Mouse (Mus musculus) small intestine, adult 2 months (tissue): ENCODE data around the gene Ptchd1. TPM values are rescaled to one million over a fixed set of nuclear protein-coding genes. Genes with fewer than 3 reads are reported as not detected.

ENCODE experiments used
- H3K27ac ChIP-seq: fragments of 200-500 bp; 2 replicates; pipeline ENCODE4 v1.5.1; 2012; ENCODE audit warnings: low read depth, low read length, control low read depth, inconsistent platforms; ENCODE audit not compliant: insufficient read depth
- H3K27me3 ChIP-seq: fragments of 200-500 bp; 2 replicates; pipeline ENCODE4 v1.6.1; 2012; ENCODE audit warnings: mild to moderate bottlenecking, moderate library complexity, low read length, inconsistent platforms; ENCODE audit not compliant: control insufficient read depth, insufficient read depth
- H3K36me3 ChIP-seq: fragments of 200-500 bp; 2 replicates; pipeline ENCODE4 v1.6.1; 2012; ENCODE audit warnings: mild to moderate bottlenecking, low read length, control low read depth, inconsistent platforms; ENCODE audit not compliant: control insufficient read depth, insufficient read depth
- H3K4me1 ChIP-seq: fragments of 200-500 bp; 2 replicates; pipeline ENCODE4 v1.6.1; 2012; ENCODE audit warnings: low read length, inconsistent platforms, mixed read lengths; ENCODE audit not compliant: control insufficient read depth, insufficient read depth, insufficient read length
- H3K4me3 ChIP-seq: fragments of 200-500 bp; 2 replicates; pipeline ENCODE4 v1.5.1; 2012; ENCODE audit warnings: low read depth, mild to moderate bottlenecking, control low read depth, inconsistent platforms, low read length, moderate library complexity
- CTCF ChIP-seq: fragments of 200-500 bp; IDR thresholded peaks from 2 replicates; pipeline ENCODE4 v1.5.1; 2012; ENCODE audit warnings: low read depth, mild to moderate bottlenecking, control low read depth, inconsistent platforms, low read length, moderate library complexity, mixed read lengths; ENCODE audit not compliant: insufficient replicate concordance, insufficient read length; ENCODE audit errors: extremely low read depth
- POLR2A ChIP-seq: fragments of 200-500 bp; IDR thresholded peaks from 2 replicates; pipeline ENCODE4 v1.6.1; 2012; ENCODE audit warnings: low read depth, mild to moderate bottlenecking, control low read depth, inconsistent platforms, low read length, moderate library complexity
- WGBS: fragments of 180-500 bp; shearing (Covaris S2); methylation state at CpG from one replicate; pipeline ENCODE4 v1.1.7; 2018; 5-methylcytosine and 5-hydroxymethylcytosine counted together
- polyA plus RNA-seq: library from polyadenylated mRNA; depleted of rRNA; stranded (reverse); fragments of >200 nt; gene quantifications from 2 replicates; pipeline ENCODE4 v1.2.3, GENCODE M21; 2012

Gene Ptchd1
- polyA plus RNA-seq, 1 experiment, result not detected

DNA sequence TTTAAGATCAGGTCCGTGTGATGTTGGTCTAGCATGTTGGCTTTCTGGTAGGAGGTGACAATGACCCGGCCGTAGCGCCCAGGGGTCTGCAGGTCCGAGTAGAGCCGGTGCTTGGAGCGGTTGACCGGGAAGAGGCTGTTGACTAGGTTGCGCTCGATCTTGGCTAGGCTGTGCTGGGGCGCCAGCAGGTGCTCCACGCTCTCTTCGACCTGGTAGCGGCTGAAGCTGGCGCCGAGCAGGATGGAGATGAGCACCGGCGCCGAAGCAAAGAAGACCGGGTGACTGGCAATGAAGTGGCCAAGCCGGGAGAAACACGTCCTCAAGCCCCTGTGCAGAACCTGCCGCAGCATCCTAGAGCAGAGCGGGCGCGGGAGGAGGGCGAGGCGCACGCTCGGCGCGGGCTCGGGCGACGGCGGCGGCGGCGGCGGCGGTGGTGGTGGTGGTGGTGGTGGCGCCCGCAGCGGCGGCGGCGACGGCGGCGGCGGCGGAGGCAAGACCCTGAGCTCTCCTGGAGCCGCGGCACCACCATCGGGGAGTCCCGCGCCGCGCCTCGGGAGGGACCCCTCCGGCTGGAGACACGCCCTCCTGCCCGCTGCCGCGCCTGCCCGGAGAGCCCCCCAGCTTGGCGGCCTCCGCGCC, 534 bp downstream of the Ptchd1 start:
- H3K4me1 ChIP-seq, result no peaks in the 10 kb centered on the region
- no peaks in the 10 kb centered on the region for H3K36me3 ChIP-seq
- 13% methylated on average over 26 of the region's 69 CpGs for WGBS
- H3K27ac ChIP-seq, result no peak overlapping the region
- TF ChIP-seq CTCF (no peak), POLR2A (no peak)
- no peaks in the 10 kb centered on the region; the same call in 1 of the 2 replicates for H3K27me3 ChIP-seq
- peak overlapping the region; percentile 37 for H3K4me3 ChIP-seq

GRCm38 (mm10) chrX:155622527-155622926, 1.1 kb downstream of the Ptchd1 start:
- Histone ChIP-seq H3K4me1 (no peaks in the 10 kb centered on the region), H3K4me3 (peak overlapping the region; percentile 37), H3K27ac (no peak overlapping the region), H3K36me3 (no peaks in the 10 kb centered on the region), H3K27me3 (no peaks in the 10 kb centered on the region; the same call in 1 of the 2 replicates)
- 16% methylated on average over 24 of the region's 24 CpGs for WGBS
- TF ChIP-seq POLR2A (no peak), CTCF (no peak)

DNA sequence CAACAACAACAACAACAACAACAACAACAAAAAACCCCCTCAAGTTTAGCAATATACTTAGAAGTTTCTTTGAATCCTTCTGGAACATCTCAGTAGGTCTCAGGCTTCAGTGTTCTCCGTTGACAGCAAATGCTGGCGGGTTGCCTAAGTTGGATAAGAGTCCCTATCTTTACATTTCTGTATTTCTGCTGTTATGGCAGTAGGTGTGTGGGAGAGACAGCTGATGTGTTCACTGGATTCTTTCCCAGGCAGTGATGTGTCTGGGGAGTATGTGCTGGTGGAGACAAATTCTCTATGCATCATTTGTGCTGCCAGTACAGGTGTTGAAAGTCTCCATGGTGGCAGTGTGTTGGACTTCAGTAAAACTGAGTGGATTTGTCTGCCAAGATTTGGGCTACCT, 22.4 kb downstream of the Ptchd1 start:
- Histone ChIP-seq H3K4me3 (no peak overlapping the region), H3K36me3 (no peaks in the 10 kb centered on the region), H3K4me1 (no peaks in the 10 kb centered on the region), H3K27ac (no peak overlapping the region), H3K27me3 (no peaks in the 10 kb centered on the region)
- WGBS, result 73% methylated on average over 2 of the region's 2 CpGs
- TF ChIP-seq POLR2A, result no peak
- TF ChIP-seq CTCF, result no peak

- H3K27ac ChIP-seq, result no peak overlapping the region
- no peaks in the 10 kb centered on the region for H3K4me1 ChIP-seq
- no peaks in the 10 kb centered on the region for H3K27me3 ChIP-seq
- H3K36me3 ChIP-seq, result no peaks in the 10 kb centered on the region
- TF ChIP-seq POLR2A, result no peak
- TF ChIP-seq CTCF, result no peak
- H3K4me3 ChIP-seq, result no peak overlapping the region
Observed at GRCm38 (mm10) chrX:155596390-155596789, 27.2 kb downstream of the Ptchd1 start.

- H3K4me1 ChIP-seq, result no peaks in the 10 kb centered on the region
- TF ChIP-seq POLR2A (no peak), CTCF (no peak)
- 66% methylated on average over 1 of the region's 1 CpGs for WGBS
- H3K27me3 ChIP-seq, result no peaks in the 10 kb centered on the region
- H3K4me3 ChIP-seq, result no peak overlapping the region
- H3K27ac ChIP-seq, result no peak overlapping the region
- H3K36me3 ChIP-seq, result no peaks in the 10 kb centered on the region
Observed at GRCm38 (mm10) chrX:155594685-155595084, 28.9 kb downstream of the Ptchd1 start.

DNA sequence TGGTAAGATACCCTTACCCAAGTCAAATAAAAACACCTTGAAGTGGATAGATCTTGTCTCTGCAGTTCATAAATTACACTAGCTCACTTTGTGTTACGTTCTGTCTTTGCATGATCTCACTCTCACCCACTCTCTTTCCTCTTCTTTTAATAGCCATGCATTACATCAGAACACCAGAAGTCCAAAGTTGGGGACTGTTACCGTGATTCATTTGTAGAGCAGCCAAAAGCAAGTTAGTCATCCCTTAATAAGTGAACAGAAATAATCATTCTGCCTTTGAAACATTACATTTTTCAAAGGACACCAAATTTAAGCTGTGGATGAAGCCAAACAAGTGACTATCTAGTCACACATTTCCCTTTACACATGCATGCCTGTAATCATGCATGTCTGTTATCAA, 31.1 kb downstream of the Ptchd1 start:
- 56% methylated on average over 2 of the region's 2 CpGs for WGBS
- H3K27me3 ChIP-seq, result no peaks in the 10 kb centered on the region
- no peaks in the 10 kb centered on the region for H3K36me3 ChIP-seq
- no peak overlapping the region for H3K4me3 ChIP-seq
- no peaks in the 10 kb centered on the region for H3K4me1 ChIP-seq
- no peak for TF ChIP-seq POLR2A
- TF ChIP-seq CTCF, result no peak
- H3K27ac ChIP-seq, result no peak overlapping the region

- no peaks in the 10 kb centered on the region for H3K4me1 ChIP-seq
- no peaks in the 10 kb centered on the region for H3K27me3 ChIP-seq
- H3K36me3 ChIP-seq, result no peaks in the 10 kb centered on the region
- WGBS, result 67% methylated on average over 3 of the region's 3 CpGs
- no peak overlapping the region for H3K4me3 ChIP-seq
- TF ChIP-seq CTCF, result no peak
- TF ChIP-seq POLR2A, result no peak
- H3K27ac ChIP-seq, result no peak overlapping the region
Observed at GRCm38 (mm10) chrX:155591490-155591889, 32.1 kb downstream of the Ptchd1 start.

DNA sequence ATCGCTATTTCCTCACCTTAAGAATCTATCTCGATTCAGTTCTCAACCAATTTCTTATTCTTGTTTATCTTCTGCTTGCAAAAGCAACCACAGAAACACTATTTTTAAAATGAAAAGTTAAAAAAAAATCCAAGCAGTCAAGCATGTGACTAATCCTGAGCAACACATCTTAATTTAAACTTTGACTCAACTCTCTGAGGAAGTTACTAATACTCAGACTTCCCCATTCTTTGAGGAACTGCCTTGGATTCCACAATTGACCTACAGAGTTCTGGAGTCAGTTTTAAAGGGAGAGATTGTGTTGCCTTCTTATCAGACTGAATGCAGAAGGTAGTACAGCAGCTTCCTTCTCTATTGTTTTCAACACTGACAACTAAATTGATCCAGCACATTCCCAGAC, 39.0 kb downstream of the Ptchd1 start:
- Histone ChIP-seq H3K27me3 (no peaks in the 10 kb centered on the region), H3K4me3 (no peak overlapping the region), H3K27ac (no peak overlapping the region), H3K4me1 (no peaks in the 10 kb centered on the region), H3K36me3 (no peaks in the 10 kb centered on the region)
- TF ChIP-seq CTCF, result no peak
- TF ChIP-seq POLR2A, result no peak
- 61% methylated on average over 2 of the region's 2 CpGs for WGBS
